Mouse (Mus musculus): ENCODE data around the gene Mboat2. TPM values are rescaled to one million over a fixed set of nuclear protein-coding genes. Genes with fewer than 3 reads are reported as not detected.

The Mboat2 gene
- polyA plus RNA-seq, 1 experiment = 33.8 TPM

- DNase-seq (ENCODE audit: extremely low spot score in 1 of 2, low spot score in 1 of 2) = no peak
Measured at GRCm38 (mm10) chr12:24859357-24859756, 28.7 kb downstream of the Mboat2 start.

GRCm38 (mm10) chr12:24860436-24860835 lies 29.8 kb downstream of the Mboat2 start:
- no peak for DNase-seq (ENCODE audit: extremely low spot score in 1 of 2, low spot score in 1 of 2)

GRCm38 (mm10) chr12:24863762-24864161 lies 33.1 kb downstream of the Mboat2 start:
- DNase-seq (ENCODE audit: extremely low spot score in 1 of 2, low spot score in 1 of 2) = no peak

- no peak for DNase-seq (ENCODE audit: extremely low spot score in 1 of 2, low spot score in 1 of 2)
Measured at GRCm38 (mm10) chr12:24866645-24867044, 36.0 kb downstream of the Mboat2 start.

- DNase-seq (ENCODE audit: extremely low spot score in 1 of 2, low spot score in 1 of 2) = no peak
Measured at GRCm38 (mm10) chr12:24868694-24869093, 38.0 kb downstream of the Mboat2 start.

- no peak for DNase-seq (ENCODE audit: extremely low spot score in 1 of 2, low spot score in 1 of 2)
Measured at GRCm38 (mm10) chr12:24869231-24869630, 38.6 kb downstream of the Mboat2 start.

GRCm38 (mm10) chr12:24870901-24871300 lies 40.2 kb downstream of the Mboat2 start:
- DNase-seq (ENCODE audit: extremely low spot score in 1 of 2, low spot score in 1 of 2) = peak in 1 of 2 experiments; percentile 41

- DNase-seq (ENCODE audit: extremely low spot score in 1 of 2, low spot score in 1 of 2) = peak; percentile 50 to 71
Measured at GRCm38 (mm10) chr12:24872264-24872663, 41.6 kb downstream of the Mboat2 start.

GRCm38 (mm10) chr12:24872689-24873088 lies 42.0 kb downstream of the Mboat2 start:
- peak; percentile 8 to 37 for DNase-seq (ENCODE audit: extremely low spot score in 1 of 2, low spot score in 1 of 2)

- no peak for DNase-seq (ENCODE audit: extremely low spot score in 1 of 2, low spot score in 1 of 2)
Measured at GRCm38 (mm10) chr12:24875908-24876307, 45.2 kb downstream of the Mboat2 start.

GRCm38 (mm10) chr12:24877231-24877630 lies 46.6 kb downstream of the Mboat2 start:
- no peak for DNase-seq (ENCODE audit: extremely low spot score in 1 of 2, low spot score in 1 of 2)

GRCm38 (mm10) chr12:24878090-24878489 lies 47.4 kb downstream of the Mboat2 start:
- no peak for DNase-seq (ENCODE audit: extremely low spot score in 1 of 2, low spot score in 1 of 2)

- DNase-seq (ENCODE audit: extremely low spot score in 1 of 2, low spot score in 1 of 2) = no peak
Measured at GRCm38 (mm10) chr12:24878735-24879362, 48.2 kb downstream of the Mboat2 start.

- no peak for DNase-seq (ENCODE audit: extremely low spot score in 1 of 2, low spot score in 1 of 2)
Measured at GRCm38 (mm10) chr12:24879613-24880029, 48.9 kb downstream of the Mboat2 start.

GRCm38 (mm10) chr12:24883279-24883678 lies 52.6 kb downstream of the Mboat2 start:
- no peak for DNase-seq (ENCODE audit: extremely low spot score in 1 of 2, low spot score in 1 of 2)

- no peak for DNase-seq (ENCODE audit: extremely low spot score in 1 of 2, low spot score in 1 of 2)
Measured at GRCm38 (mm10) chr12:24886800-24887199, 56.1 kb downstream of the Mboat2 start.

GRCm38 (mm10) chr12:24889371-24890051 lies 58.8 kb downstream of the Mboat2 start:
- no peak for DNase-seq (ENCODE audit: extremely low spot score in 1 of 2, low spot score in 1 of 2)

- no peak for DNase-seq (ENCODE audit: extremely low spot score in 1 of 2, low spot score in 1 of 2)
Measured at GRCm38 (mm10) chr12:24890158-24890557, 59.5 kb downstream of the Mboat2 start.

- no peak for DNase-seq (ENCODE audit: extremely low spot score in 1 of 2, low spot score in 1 of 2)
Measured at GRCm38 (mm10) chr12:24890684-24891459, 60.2 kb downstream of the Mboat2 start.

- DNase-seq (ENCODE audit: extremely low spot score in 1 of 2, low spot score in 1 of 2) = no peak
Measured at GRCm38 (mm10) chr12:24892536-24892935, 61.9 kb downstream of the Mboat2 start.

GRCm38 (mm10) chr12:24893777-24894468 lies 63.2 kb downstream of the Mboat2 start:
- peak; percentile 42 to 54 for DNase-seq (ENCODE audit: extremely low spot score in 1 of 2, low spot score in 1 of 2)
